Mouse (Mus musculus) spleen, adult 18-20 months (tissue): ENCODE data around the gene Elmo3.

Experiments
- DNase-seq, 2 experiments: peaks; one replicate each; pipeline ENCODE4 v3.0.0; 2022; ENCODE audit warnings: mixed read lengths in 2 of 2

Gene Elmo3

GRCm38 (mm10) chr8:105330325-105330724, 24.9 kb downstream of the Elmo3 start:
- no peak for DNase-seq

DNA sequence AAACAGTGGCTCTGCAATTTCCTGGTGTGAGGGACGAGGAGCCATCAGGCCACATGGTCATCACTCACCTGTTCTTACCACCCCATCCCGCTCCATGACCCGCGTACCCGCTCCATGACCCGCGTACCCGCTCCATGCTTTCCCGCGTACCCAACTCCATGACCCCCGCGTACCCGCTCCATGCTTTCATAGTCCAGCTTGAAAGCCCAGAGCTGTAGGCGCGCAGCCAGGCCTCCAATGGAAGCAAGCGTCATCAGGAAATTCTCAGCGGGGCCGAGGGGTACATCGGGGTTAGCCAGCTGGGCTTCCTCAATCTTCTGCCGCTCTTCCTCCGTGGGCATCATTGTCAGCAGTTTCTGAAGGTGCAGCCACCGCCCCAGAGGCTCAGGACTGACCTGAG, 26.1 kb downstream of the Elmo3 start:
- no peak for DNase-seq

- no peak for DNase-seq
Measured at GRCm38 (mm10) chr8:105331931-105332330, 26.5 kb downstream of the Elmo3 start.

- DNase-seq: no peak
Measured at GRCm38 (mm10) chr8:105332523-105332922, 27.1 kb downstream of the Elmo3 start.

- no peak for DNase-seq
Measured at GRCm38 (mm10) chr8:105336373-105337130, 31.2 kb downstream of the Elmo3 start.

- DNase-seq: no peak
Measured at GRCm38 (mm10) chr8:105338992-105339391, 33.6 kb downstream of the Elmo3 start.

GRCm38 (mm10) chr8:105339886-105340635, 34.7 kb downstream of the Elmo3 start:
- no peak for DNase-seq

DNA sequence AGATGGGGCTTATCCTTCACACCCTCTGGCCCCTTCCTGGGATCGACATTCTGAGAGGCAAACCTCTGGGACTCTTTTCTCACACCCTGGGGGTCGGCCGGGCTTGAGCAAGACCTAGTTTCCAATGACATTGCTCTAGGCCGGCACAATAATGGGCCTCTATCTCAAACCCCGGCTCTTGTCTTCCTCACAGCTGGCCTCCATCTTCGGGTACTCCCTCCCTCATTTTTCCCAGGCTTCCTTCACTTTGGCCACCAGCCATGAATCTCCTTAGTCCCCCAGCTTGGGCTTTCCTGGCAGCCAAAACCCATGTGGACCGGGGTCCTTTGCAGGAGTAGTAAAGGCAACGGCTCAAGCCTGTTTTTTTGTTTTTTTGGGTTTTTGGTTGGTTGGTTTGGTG, 36.0 kb downstream of the Elmo3 start:
- no peak for DNase-seq

- no peak for DNase-seq
Measured at GRCm38 (mm10) chr8:105342768-105343167, 37.4 kb downstream of the Elmo3 start.

DNA sequence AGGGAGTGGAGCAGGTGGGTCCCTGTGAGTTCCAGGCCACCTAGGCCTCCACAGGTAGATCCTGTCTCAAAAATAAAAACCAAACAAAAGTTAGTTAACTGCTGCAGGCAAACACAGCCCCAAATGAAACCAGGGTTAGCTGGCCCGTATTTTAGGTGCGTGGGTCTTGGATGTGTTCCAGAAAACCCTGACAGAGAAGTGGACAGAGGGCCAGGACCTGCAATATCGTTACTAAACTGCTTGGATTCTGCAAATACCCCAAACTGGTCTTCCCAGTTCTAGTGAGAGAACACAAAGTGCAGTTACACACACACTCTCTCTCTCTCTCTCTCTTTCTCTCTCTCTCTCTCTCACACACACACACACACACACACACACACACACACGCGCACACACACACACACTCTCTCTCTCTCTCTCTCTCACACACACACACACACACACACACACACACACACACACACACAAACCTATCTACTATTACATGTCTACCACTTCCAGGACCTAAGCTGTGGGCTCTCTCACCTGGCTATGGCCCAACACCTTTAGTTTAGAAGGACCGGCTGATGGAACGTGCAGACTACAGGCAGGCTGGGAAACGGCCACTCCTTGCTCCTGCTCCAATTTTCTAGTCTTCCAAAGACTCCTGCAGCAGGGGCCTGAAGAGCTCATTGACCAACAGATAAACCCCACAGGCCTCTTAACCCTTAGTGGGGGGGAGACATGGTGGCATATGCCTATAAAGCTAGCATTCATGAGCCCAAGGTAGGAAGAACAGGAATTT, 38.6 kb downstream of the Elmo3 start:
- no peak for DNase-seq

- DNase-seq: no peak
Measured at GRCm38 (mm10) chr8:105345061-105345975, 39.9 kb downstream of the Elmo3 start.

- DNase-seq: peak; percentile 32 to 42
Measured at GRCm38 (mm10) chr8:105346611-105347427, 41.4 kb downstream of the Elmo3 start.

DNA sequence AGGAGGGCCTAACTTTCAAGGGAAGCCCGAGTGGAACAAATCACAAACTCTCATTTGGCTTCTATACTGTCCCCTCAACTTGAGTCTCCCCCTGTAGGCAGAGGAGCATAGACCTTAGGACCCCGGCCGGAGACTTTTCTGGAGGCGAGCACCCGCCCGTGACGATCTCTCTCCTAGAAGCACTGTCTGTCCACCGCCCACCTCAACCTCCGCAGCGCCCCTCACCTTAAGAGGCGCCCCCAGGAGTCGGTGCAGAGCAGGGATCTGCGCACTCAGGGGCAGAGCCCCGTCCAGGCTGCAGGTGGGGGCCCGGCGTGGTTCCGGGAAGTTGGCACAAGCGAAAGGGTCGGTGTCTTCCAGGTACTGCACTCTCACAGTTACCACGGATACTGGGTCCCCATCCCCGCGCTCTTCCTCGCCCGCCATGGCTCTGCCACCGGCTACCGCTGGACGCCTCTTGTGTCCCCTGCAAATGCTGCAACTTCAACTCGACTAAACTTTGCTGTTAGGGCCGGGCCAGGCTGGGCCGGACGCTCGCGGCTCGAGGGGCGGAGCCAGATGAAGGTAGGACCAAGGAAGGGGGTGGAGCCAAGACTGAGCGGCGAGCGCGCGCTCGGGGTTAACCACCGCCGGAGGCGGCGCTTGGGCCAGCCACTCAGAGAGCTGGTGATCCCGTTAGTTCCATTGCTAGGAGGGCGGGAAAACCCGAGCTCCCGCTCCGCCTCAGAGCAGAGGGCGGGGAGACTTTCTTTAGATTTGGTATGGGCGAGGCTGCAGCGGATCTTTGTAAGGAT, 42.2 kb downstream of the Elmo3 start, which contains the start of gene Fhod1:
Gene Fhod1, minus strand, starts transcription at position 526 of the 794 bp plus-strand sequence.
- DNase-seq: peak; percentile 88 to 90

GRCm38 (mm10) chr8:105348450-105349095, 43.2 kb downstream of the Elmo3 start, which contains the start of gene Slc9a5:
Gene Slc9a5, plus strand, starts transcription at chr8:105348843.
- peak; percentile 29 to 48 for DNase-seq

DNA sequence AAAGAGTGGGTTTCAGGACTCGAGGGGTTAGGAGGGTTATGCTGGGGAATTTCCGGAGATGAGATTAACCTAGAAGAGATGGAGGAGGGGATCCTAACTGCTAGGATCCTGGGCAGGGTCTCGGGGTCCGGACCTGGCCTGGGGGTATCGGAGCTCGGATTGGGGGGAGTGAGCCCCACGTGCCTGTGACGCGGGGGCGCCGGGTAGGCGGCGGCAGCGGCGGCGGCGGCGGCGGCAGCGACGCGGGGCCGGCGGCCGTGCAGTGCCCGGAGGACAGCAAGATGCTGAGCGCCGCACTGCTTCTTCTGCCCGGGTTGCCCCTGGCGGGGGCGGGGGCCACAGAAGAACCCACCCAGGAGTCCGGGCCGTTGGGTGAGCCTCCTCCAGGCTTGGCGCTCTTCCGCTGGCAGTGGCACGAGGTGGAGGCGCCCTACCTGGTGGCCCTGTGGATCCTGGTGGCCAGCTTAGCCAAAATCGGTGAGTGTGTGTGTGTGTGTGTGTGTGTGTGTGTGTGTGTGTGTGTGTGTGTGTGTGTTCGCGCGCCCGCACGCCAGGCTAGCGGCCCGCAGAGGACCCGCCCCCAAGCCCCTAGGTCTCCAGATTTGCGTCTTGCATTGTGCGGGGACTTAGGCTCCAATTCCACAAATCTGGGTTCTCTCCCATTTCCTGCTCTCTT, 43.8 kb downstream of the Elmo3 start:
- no peak for DNase-seq

DNA sequence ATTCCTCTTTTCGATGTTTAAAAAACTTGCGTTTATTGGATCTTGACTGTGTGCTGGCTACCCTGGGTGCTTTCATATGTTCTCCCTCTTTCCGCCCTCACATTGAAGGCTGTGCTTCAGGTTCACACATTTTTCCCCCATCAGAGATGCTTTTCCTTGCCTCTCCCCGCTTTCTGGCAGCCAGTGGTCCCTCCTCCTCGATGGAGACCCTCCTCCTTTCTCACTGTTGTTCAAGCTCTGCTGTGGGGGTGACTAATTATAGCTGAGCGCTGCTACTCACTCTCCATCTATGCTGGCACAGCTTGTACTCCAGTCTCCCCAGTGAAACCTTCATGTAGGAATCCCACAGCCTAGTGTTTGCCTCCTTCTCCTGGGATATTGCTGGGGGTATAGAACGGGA, 44.8 kb downstream of the Elmo3 start:
- no peak for DNase-seq

DNA sequence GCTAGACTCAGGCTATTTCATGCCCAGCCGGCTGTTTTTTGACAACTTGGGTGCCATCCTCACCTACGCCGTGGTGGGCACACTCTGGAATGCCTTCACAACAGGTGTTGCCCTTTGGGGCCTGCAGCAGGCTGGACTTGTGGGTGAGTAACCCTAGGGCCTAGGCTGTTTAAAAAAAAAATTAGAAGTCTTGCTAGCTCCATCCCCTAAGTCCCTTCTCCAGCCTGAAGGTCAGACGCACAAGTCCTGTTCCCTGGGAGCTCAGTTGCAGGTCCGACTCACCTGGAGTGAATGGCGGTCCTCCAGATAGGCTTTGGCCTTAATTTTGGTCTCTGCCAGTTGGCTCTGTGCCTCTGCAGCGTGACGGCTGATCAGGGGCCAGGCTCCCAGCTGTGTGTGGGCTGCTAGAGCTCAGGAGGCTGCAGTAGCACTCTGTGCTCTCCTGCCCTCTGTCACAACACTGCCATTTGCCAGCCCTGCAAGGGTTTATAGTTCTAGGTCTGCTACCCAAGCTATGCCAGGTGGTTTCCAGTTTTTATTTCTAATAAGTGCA, 48.3 kb downstream of the Elmo3 start:
- no peak for DNase-seq

GRCm38 (mm10) chr8:105354549-105354948, 49.1 kb downstream of the Elmo3 start:
- DNase-seq: no peak
